Mouse (Mus musculus): ENCODE results near the gene Ooep.

GRCm38 (mm10) chr9:78372827-78373504 lies 5.6 kb downstream of the Ooep start:
- TF ChIP-seq CTCF (IDR thresholded peaks at IDR 0.05; ENCODE audit: control insufficient read depth, insufficient read depth, insufficient read length) (no peak), MYOG (IDR thresholded peaks at IDR 0.05; ENCODE audit: control insufficient read depth, extremely low read depth, insufficient read length) (no peak), FOSL1 (IDR thresholded peaks at IDR 0.05; ENCODE audit: insufficient read depth, low read length, poor library complexity, severe bottlenecking) (no peak)

All from C2C12 (cell line).